Mouse (Mus musculus): ENCODE measurements around the gene Wrap53. TPM values are rescaled to one million over a fixed set of nuclear protein-coding genes. Genes with fewer than 3 reads are reported as not detected.
A peak's percentile ranks its signal among the peaks of the same experiment; 100 is the strongest.

Gene Wrap53
- polyA plus RNA-seq, 1 experiment from 2014 or later: 34.5 TPM

DNA sequence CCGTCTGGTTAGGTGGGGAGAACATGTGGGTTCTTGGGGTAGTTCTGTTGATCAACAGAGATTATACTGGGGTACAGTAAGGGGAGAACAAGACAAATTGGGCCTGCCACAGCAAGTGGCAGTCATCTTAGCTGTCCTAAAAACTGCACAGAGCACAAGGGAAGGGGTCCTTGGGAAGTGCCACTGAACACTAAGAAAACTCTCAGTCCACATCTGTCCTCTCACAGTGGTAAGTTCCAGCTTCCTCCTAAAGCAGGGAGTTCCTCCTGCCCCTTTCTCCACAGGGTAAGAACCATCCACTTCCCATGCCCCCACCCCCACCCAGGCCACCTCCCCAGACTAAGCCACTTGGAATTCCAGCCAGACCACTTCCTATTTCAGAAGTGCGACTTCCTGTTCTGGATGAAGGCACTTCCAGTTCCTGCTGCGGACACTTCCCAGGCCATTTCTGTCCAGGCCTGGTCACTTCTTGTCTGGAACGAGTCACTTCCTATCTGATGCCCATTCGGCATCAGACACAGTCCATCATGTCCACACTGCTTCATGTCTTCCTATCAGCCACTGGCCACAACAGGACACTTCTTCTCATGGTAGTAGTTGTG lies 25.4 kb downstream of the Wrap53 start:
- ATAC-seq (ENCODE audit: insufficient read depth, low FRiP score, low TSS enrichment) (no peak), DNase-seq (ENCODE audit: low spot score) (no peak)
- peaks cover 54% of the 10 kb centered on the region for H3K4me1 ChIP-seq (ENCODE audit: control insufficient read depth, insufficient read depth, low read length)
- no peak overlapping the region for H3K4me3 ChIP-seq (ENCODE audit: low read depth, low read length)
- no peak overlapping the region for H3K27ac ChIP-seq (ENCODE audit: low read depth, low read length)
- H3K27me3 ChIP-seq (ENCODE audit: control insufficient read depth, insufficient read depth, low read length): no peaks in the 10 kb centered on the region
- H3K9ac ChIP-seq (ENCODE audit: low read length): no peak overlapping the region
- H3K9me3 ChIP-seq (ENCODE audit: control insufficient read depth, low read length): no peaks in the 10 kb centered on the region
- 89% methylated on average over 5 of the region's 5 CpGs for WGBS
- H3K36me3 ChIP-seq (ENCODE audit: control insufficient read depth, insufficient read depth, low read length): no peaks in the 10 kb centered on the region; the same call in 1 of the 2 replicates
- no peak overlapping the region for H3K4me2 ChIP-seq (ENCODE audit: low read depth)

GRCm38 (mm10) chr11:69553341-69553721 lies 26.7 kb downstream of the Wrap53 start:
- Histone ChIP-seq H3K9ac (ENCODE audit: low read length) (peak overlapping the region; percentile 27), H3K4me2 (ENCODE audit: low read depth) (peak overlapping the region; percentile 26), H3K36me3 (ENCODE audit: control insufficient read depth, insufficient read depth, low read length) (no peaks in the 10 kb centered on the region; the same call in 1 of the 2 replicates), H3K9me3 (ENCODE audit: control insufficient read depth, low read length) (no peaks in the 10 kb centered on the region), H3K27ac (ENCODE audit: low read depth, low read length) (peak overlapping the region; percentile 86), H3K4me3 (ENCODE audit: low read depth, low read length) (no peak overlapping the region), H3K27me3 (ENCODE audit: control insufficient read depth, insufficient read depth, low read length) (no peaks in the 10 kb centered on the region), H3K4me1 (ENCODE audit: control insufficient read depth, insufficient read depth, low read length) (peaks cover 42% of the 10 kb centered on the region)
- 4% methylated on average over 2 of the region's 2 CpGs for WGBS
- ATAC-seq (ENCODE audit: insufficient read depth, low FRiP score, low TSS enrichment) (0 out of 2 replicates have a peak, but pooled peaks have one; percentile 9), DNase-seq (ENCODE audit: low spot score) (peak; percentile 27)

GRCm38 (mm10) chr11:69552622-69553340 lies 27.3 kb downstream of the Wrap53 start:
- H3K27me3 ChIP-seq (ENCODE audit: control insufficient read depth, insufficient read depth, low read length): no peaks in the 10 kb centered on the region
- 18% methylated on average over 14 of the region's 14 CpGs for WGBS
- peak overlapping the region; percentile 27 for H3K9ac ChIP-seq (ENCODE audit: low read length)
- no peaks in the 10 kb centered on the region for H3K9me3 ChIP-seq (ENCODE audit: control insufficient read depth, low read length)
- H3K27ac ChIP-seq (ENCODE audit: low read depth, low read length): peak overlapping the region; percentile 86
- no peak overlapping the region for H3K4me3 ChIP-seq (ENCODE audit: low read depth, low read length)
- peaks cover 37% of the 10 kb centered on the region for H3K4me1 ChIP-seq (ENCODE audit: control insufficient read depth, insufficient read depth, low read length)
- ATAC-seq (ENCODE audit: insufficient read depth, low FRiP score, low TSS enrichment): peak; percentile 85
- peak; percentile 86 for DNase-seq (ENCODE audit: low spot score)
- no peaks in the 10 kb centered on the region; the same call in 1 of the 2 replicates for H3K36me3 ChIP-seq (ENCODE audit: control insufficient read depth, insufficient read depth, low read length)
- peak overlapping the region; percentile 26 for H3K4me2 ChIP-seq (ENCODE audit: low read depth)

- Histone ChIP-seq H3K4me1 (ENCODE audit: control insufficient read depth, insufficient read depth, low read length) (peaks cover 29% of the 10 kb centered on the region), H3K27me3 (ENCODE audit: control insufficient read depth, insufficient read depth, low read length) (no peaks in the 10 kb centered on the region), H3K27ac (ENCODE audit: low read depth, low read length) (no peak overlapping the region), H3K36me3 (ENCODE audit: control insufficient read depth, insufficient read depth, low read length) (no peaks in the 10 kb centered on the region; the same call in 1 of the 2 replicates), H3K4me2 (ENCODE audit: low read depth) (no peak overlapping the region), H3K9ac (ENCODE audit: low read length) (no peak overlapping the region), H3K9me3 (ENCODE audit: control insufficient read depth, low read length) (no peaks in the 10 kb centered on the region), H3K4me3 (ENCODE audit: low read depth, low read length) (no peak overlapping the region)
- DNase-seq (ENCODE audit: low spot score) (no peak), ATAC-seq (ENCODE audit: insufficient read depth, low FRiP score, low TSS enrichment) (no peak)
- 66% methylated on average over 4 of the region's 4 CpGs for WGBS
These were observed 28.7 kb downstream of the Wrap53 start for GRCm38 (mm10) chr11:69551310-69551709.

- WGBS: 39% methylated on average over 12 of the region's 12 CpGs
- Histone ChIP-seq H3K27me3 (ENCODE audit: control insufficient read depth, insufficient read depth, low read length) (no peaks in the 10 kb centered on the region), H3K4me1 (ENCODE audit: control insufficient read depth, insufficient read depth, low read length) (peaks cover 23% of the 10 kb centered on the region), H3K4me3 (ENCODE audit: low read depth, low read length) (no peak within 1 kb of the TSS), H3K4me2 (ENCODE audit: low read depth) (no peak within 1 kb of the TSS), H3K9me3 (ENCODE audit: control insufficient read depth, low read length) (no peaks in the 10 kb centered on the region), H3K27ac (ENCODE audit: low read depth, low read length) (no peak within 1 kb of the TSS), H3K9ac (ENCODE audit: low read length) (no peak within 1 kb of the TSS), H3K36me3 (ENCODE audit: control insufficient read depth, insufficient read depth, low read length) (no peaks in the 10 kb centered on the region)
- DNase-seq (ENCODE audit: low spot score) (no peak), ATAC-seq (ENCODE audit: insufficient read depth, low FRiP score, low TSS enrichment) (no peak)
These were observed 30.9 kb downstream of the Wrap53 start, which contains the start of gene Dnah2 for GRCm38 (mm10) chr11:69549060-69549656. Gene Dnah2 (minus strand): TSS chr11:69549110.

DNA sequence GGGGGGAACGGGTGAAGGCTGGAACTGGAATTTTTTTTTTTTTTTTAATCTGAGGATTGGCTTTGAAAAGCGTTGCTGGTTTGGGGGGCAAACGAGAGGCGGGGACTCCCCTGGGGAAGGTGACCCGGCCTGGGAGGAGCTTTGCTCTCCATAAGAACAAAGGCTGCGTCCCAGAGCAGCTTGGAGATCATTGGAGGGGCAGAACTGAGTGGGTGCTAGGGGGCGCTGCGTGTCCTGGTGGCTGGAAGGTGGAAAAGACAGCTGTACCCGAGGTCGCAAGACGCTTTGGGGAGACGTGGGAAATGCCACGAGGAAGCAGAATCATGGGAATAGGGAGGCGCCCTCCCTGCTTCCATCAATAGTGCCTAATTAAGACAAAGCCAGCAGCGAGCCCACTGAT lies 33.0 kb downstream of the Wrap53 start:
- peak overlapping the region; percentile 68 for H3K27ac ChIP-seq (ENCODE audit: low read depth, low read length)
- no peaks in the 10 kb centered on the region for H3K27me3 ChIP-seq (ENCODE audit: control insufficient read depth, insufficient read depth, low read length)
- 6% methylated on average over 15 of the region's 15 CpGs for WGBS
- H3K4me2 ChIP-seq (ENCODE audit: low read depth): peak overlapping the region; percentile 79
- ATAC-seq (ENCODE audit: insufficient read depth, low FRiP score, low TSS enrichment): no peak
- no peaks in the 10 kb centered on the region for H3K36me3 ChIP-seq (ENCODE audit: control insufficient read depth, insufficient read depth, low read length)
- no peak for DNase-seq (ENCODE audit: low spot score)
- peak overlapping the region; percentile 38 for H3K4me3 ChIP-seq (ENCODE audit: low read depth, low read length)
- H3K9ac ChIP-seq (ENCODE audit: low read length): peak overlapping the region; percentile 75
- H3K4me1 ChIP-seq (ENCODE audit: control insufficient read depth, insufficient read depth, low read length): peaks cover 8% of the 10 kb centered on the region; the same call in 1 of the 2 replicates
- H3K9me3 ChIP-seq (ENCODE audit: control insufficient read depth, low read length): no peaks in the 10 kb centered on the region

DNA sequence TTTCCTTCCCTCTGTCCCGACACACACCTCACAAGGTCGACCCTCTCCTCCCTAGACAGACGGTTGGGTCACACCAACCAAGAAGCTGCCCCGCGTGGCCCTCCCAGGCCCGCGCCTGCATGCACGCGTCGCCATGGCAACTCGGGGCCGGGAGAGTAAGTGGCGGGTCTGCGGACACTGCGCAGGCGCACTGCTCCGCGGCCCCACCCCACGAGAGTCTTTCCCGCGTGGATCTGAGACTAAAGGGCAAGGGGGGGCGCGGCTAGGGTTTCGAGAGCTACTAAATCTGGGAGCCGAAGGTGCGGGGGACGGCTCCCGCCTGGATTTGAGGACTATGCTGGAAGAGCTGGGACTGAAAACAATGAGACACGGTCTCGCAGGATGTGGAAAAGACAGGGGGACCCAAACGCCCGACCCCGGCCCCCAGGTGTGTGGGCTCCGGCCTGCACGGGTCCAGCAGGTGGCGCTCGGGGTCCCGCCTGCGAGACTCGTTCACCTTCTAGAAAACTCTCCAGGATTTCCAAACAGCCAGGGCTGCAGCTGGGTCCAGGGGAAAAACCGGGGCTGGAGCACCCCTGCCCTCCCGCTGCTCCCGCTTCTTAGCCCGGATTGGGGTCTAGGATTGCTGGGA lies 33.5 kb downstream of the Wrap53 start:
- under 1% methylated on average over 44 of the region's 44 CpGs for WGBS
- peak; percentile 84 for DNase-seq (ENCODE audit: low spot score)
- Histone ChIP-seq H3K4me1 (ENCODE audit: control insufficient read depth, insufficient read depth, low read length) (peaks cover 8% of the 10 kb centered on the region; the same call in 1 of the 2 replicates), H3K36me3 (ENCODE audit: control insufficient read depth, insufficient read depth, low read length) (no peaks in the 10 kb centered on the region), H3K4me3 (ENCODE audit: low read depth, low read length) (peak overlapping the region; percentile 38), H3K27ac (ENCODE audit: low read depth, low read length) (peak overlapping the region; percentile 68), H3K9me3 (ENCODE audit: control insufficient read depth, low read length) (no peaks in the 10 kb centered on the region), H3K9ac (ENCODE audit: low read length) (peak overlapping the region; percentile 75), H3K4me2 (ENCODE audit: low read depth) (peak overlapping the region; percentile 79), H3K27me3 (ENCODE audit: control insufficient read depth, insufficient read depth, low read length) (no peaks in the 10 kb centered on the region)
- peak; percentile 68 for ATAC-seq (ENCODE audit: insufficient read depth, low FRiP score, low TSS enrichment)

DNA sequence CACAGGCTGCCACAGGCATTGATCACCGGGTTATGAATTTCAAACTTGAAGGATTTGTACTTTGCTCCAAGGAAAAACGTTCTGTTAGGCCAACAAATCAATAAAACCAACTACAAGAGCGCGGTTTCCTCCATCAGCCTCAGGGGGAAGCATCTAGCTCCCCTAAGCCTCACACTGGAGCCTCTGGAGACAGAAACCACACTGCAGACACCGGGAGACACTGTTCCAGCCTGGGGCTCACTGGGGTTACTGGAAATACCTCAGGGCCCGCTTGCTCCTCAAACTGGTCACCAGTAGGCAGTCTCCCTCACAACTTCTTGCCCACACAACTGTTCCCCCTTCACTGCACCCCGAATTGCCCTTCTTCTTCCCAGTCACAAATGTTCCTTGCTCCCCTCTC lies 34.1 kb downstream of the Wrap53 start:
- Histone ChIP-seq H3K4me2 (ENCODE audit: low read depth) (peak overlapping the region; percentile 79), H3K36me3 (ENCODE audit: control insufficient read depth, insufficient read depth, low read length) (no peaks in the 10 kb centered on the region), H3K27ac (ENCODE audit: low read depth, low read length) (peak overlapping the region; percentile 68), H3K9ac (ENCODE audit: low read length) (peak overlapping the region; percentile 75), H3K4me3 (ENCODE audit: low read depth, low read length) (peak overlapping the region; percentile 38), H3K4me1 (ENCODE audit: control insufficient read depth, insufficient read depth, low read length) (peaks cover 8% of the 10 kb centered on the region; the same call in 1 of the 2 replicates), H3K27me3 (ENCODE audit: control insufficient read depth, insufficient read depth, low read length) (no peaks in the 10 kb centered on the region), H3K9me3 (ENCODE audit: control insufficient read depth, low read length) (no peaks in the 10 kb centered on the region)
- ATAC-seq (ENCODE audit: insufficient read depth, low FRiP score, low TSS enrichment): no peak
- DNase-seq (ENCODE audit: low spot score): peak; percentile 42
- WGBS: 11% methylated on average over 7 of the region's 7 CpGs
